Mouse (Mus musculus): ENCODE measurements around the gene Fn3krp. TPM values are rescaled to one million over a fixed set of nuclear protein-coding genes. Genes with fewer than 3 reads are reported as not detected.

Fn3krp gene
- 6.2 and 14.6 TPM in 2 replicates for polyA plus RNA-seq (2012; rRNA removed; ENCODE audit: low replicate concordance)

DNA sequence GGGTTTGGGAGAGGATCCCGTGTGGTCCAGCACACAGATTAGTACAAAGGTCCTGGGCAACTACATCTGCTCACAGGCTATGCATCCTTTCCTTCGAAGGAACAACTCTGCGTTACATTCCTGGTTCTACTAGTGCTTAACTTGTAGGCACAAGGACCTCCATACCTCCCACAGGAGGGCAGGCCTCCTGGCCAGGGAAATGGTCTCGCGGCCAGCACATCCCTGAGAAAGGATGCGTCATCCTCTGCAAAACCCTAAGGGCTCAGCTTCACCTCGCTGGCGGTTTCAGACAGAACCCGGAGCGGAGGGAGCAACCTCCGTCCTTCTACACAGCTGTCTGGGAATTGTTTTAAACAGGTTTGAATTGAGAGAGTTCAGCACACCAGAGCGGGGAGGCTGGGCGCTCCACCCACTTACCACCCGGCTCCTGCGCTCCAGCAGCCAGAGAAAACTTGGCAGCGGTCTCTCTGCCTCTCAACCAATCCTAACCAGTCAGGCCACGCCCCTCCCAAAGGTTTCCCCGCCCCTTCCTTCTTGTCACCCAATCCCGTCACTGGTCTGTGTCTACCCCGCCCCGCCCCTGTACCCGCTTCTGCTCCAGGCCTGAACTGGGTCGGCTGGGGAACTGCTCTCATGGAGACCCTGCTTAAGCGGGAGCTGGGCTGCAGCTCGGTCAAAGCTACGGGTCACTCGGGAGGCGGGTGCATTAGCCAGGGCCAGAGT, at the start of gene Fn3krp:
Fn3krp (plus strand) TSS at position 572 of the 723 bp plus-strand sequence.

DNA sequence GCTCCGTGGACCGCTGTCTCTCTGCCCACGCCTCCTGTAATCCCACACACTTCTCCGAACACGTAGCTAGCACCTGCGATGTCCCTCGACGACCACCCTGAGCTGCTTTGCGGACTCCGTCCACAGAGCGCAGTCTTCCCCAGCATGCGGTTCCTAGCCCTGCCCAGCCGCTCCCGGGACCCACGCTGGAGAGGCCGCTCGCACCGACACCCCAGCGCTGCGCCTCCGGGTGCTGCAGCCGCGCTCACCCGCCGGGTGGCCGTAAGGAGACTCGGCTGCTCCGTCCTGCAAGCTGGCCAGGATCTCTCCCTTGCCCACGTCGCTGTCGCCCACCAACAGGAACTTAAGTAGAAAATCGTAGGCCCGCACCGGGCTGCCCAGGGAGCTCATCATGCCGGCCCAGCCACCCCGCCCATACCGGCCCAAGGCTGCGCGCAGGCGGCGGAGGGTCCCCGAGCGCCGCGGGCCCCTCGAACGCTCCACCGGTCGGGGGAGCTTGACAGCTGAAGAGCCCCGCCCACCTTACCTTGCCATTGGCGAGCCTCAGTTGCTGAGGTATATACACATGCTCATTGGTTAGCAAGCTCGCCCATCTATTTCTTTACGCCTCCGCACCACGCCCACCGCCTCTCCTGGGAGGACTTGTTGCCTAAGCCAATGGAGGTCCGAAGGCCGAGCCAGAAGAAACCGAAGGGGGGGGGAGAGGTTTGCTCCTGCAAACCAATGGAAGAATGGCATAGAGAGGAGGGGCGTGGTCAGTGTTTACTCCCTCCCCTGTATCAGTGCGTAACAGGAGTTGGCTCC, 33.2 kb upstream of the Fn3krp start, which contains the start of gene Rab40b:
Rab40b (minus strand) TSS at position 502 of the 804 bp plus-strand sequence.

DNA sequence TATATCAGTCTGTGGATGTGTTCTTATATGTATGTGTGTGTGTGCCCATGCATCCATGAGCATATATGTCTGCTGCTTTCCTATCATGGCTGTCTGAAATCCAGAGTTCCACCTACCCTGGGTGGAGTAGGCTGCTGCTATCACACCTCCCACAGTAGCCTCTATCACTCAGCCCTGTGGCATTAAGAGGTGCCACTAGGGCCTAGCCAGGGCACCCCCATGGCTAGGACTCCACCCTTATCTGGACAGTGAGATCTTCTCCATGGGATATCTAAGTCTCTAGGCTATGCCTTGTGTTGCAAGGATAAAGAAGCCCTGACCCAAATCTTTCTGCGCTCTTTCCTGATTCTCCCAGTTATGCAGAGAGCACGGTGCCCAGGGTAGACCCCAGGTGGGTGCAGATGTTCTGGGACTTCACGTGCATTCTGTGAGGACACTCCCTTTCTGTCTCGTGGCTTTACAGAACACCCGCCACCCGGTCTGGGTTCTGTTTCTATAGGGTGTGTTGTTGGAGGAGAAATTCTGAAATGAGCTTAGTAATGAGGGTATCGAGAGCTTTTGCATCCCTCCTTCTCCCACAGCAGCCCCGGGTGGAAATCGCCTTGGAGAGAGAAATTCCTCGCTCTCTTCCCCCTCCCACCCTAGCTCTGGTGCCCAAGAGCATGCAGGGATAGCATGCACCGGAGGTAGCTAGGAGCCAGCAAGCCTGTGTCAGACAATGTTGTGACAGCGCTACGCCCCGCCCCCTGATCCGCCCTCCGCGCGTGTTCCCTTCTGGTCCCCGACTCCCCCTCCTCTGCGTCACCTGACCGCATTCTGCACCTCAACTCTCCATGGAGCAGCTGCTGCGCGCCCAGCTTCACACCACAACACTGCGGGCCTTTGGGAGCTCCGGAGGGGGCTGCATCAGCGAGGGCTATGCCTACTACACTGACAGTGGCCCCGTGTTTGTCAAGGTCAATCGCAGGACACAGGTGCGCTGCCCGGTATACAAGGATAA, 13.3 kb downstream of the Fn3krp start, which contains the start of gene Fn3k:
Fn3k (plus strand) TSS at position 758 of the 1,000 bp plus-strand sequence.

DNA sequence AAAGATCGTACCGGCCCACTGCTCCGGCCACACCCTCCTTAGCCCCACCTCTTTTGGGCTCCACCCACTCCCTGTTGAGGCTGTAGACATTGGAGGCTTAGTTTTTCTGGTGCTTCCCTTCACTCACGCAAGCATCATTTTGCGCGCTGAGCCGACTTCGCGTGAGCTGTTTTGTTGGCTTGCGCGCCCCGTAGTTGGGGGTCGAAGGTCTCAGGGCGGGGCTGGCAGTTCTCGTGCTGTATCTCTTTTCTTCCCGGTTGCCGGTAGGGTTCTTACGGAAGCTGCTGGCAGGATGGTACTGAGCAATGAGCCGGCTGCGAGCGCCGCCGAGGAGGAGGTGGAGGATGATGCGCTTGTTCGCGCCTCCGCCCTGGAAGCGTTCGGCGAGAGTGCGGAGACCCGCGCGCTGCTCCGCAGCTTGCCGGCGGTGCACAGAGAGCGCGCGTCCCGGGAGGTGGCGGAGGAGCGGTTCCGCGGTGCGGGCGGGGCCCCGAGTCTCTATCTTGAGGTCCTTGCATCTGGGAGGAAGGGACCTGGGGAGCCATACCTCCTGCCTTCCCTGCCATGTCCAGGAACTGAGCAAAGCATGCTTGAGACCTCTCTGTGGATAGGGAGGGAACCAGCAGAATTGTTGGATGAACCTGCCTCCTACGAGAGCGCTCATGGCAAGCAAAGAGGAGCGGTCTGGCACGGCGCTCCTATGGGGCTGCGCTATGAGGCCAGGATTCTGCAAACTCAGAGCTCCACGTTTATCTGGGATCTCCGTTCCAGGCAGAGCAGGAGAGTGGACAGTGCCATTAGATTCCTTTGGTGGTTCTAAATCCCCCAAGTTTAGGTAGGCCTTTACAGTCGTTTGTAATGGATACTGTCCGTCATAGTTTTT, 30.8 kb downstream of the Fn3krp start, which contains the start of gene Tbcd:
Tbcd (plus strand) TSS at position 197 of the 883 bp plus-strand sequence.

Other genes starting within 250 kb of the Fn3krp start
- 15.2 and 16.8 TPM in 2 replicates for gene Hexdc, start 217.0 kb upstream of the Fn3krp start, polyA plus RNA-seq (2012; rRNA removed; ENCODE audit: low replicate concordance)
- 12.0 and 12.4 TPM in 2 replicates for gene Ogfod3, start 216.7 kb upstream of the Fn3krp start, polyA plus RNA-seq (2012; rRNA removed; ENCODE audit: low replicate concordance)
- 43.0 and 49.2 TPM in 2 replicates for gene Cybc1, start 192.1 kb upstream of the Fn3krp start, polyA plus RNA-seq (2012; rRNA removed; ENCODE audit: low replicate concordance)
- 22.2 and 52.7 TPM in 2 replicates for gene Narf, start 184.1 kb upstream of the Fn3krp start, polyA plus RNA-seq (2012; rRNA removed; ENCODE audit: low replicate concordance)
- 36.0 and 45.2 TPM in 2 replicates for gene Foxk2, start 161.4 kb upstream of the Fn3krp start, polyA plus RNA-seq (2012; rRNA removed; ENCODE audit: low replicate concordance)
- gene Wdr45b, start 67.0 kb upstream of the Fn3krp start, polyA plus RNA-seq (2012; rRNA removed; ENCODE audit: low replicate concordance): 35.4 and 57.3 TPM in 2 replicates
- gene Rab40b, start 33.1 kb upstream of the Fn3krp start, polyA plus RNA-seq (2012; rRNA removed; ENCODE audit: low replicate concordance): 7.6 and 9.8 TPM in 2 replicates
- gene Fn3k, start 13.5 kb downstream of the Fn3krp start, polyA plus RNA-seq (2012; rRNA removed; ENCODE audit: low replicate concordance): 6.3 and 8.6 TPM in 2 replicates
- gene Tbcd, start 30.5 kb downstream of the Fn3krp start, polyA plus RNA-seq (2012; rRNA removed; ENCODE audit: low replicate concordance): 49.3 and 101 TPM in 2 replicates
- 1.6 and 3.3 TPM in 2 replicates for gene Zfp750, start 97.9 kb downstream of the Fn3krp start, polyA plus RNA-seq (2012; rRNA removed; ENCODE audit: low replicate concordance)

All from mammary gland, adult 2 months (tissue).